Mouse (Mus musculus): ENCODE data around the gene Gm5108.

Gm5108 gene

GRCm38 (mm10) chr5:67941369-67941768 is at the start of gene Gm5108:
Gene Gm5108 (plus strand): TSS chr5:67941669.
- DNase-seq (ENCODE audit: low read depth): no peak

- DNase-seq (ENCODE audit: low read depth): no peak
These were observed 42.5 kb upstream of the Gm5108 start for GRCm38 (mm10) chr5:67898921-67899320.

GRCm38 (mm10) chr5:67904555-67904954 is 36.9 kb upstream of the Gm5108 start:
- DNase-seq (ENCODE audit: low read depth): no peak

DNA sequence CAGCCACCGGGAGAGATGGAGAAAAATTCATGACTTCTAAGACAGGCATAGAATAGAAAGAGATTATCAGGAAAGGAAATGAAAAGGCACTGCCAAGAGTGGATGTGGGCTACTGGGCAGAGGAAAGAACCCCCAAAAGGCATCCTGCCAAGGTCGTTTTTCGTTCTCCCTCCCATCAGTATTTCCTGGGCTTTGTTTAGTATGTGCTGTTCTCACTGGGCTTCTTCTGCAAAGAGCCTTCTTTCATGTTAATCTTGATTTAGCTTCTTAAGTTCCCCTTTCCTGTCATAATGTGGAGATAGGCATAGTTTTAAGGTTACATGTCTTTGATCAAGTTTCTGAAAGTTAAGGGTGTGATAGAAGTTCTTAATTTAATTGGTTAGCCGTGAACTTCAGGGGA is 10.9 kb upstream of the Gm5108 start:
- DNase-seq (ENCODE audit: low read depth): no peak

- no peak for DNase-seq (ENCODE audit: low read depth)
These were observed 9.8 kb upstream of the Gm5108 start for GRCm38 (mm10) chr5:67931623-67932022.

DNA sequence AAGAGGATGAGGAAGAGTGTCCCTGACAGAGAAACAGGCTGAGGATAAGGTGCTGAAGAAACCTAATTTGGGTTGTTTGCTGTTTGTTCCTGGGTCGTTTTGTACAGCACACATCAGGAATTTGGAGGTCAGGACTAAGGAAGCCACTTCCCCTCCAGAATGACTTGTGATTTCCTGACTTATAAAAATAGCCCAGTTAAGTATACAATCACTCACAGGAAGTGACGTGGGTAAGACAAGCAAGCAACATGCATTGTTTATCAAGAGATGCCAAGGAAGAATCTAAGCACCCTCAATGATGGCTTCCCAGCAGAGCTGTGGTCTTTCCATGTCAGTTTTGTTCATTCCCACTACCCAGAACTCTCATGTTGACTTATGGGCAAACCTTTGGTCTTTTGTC is 1.7 kb downstream of the Gm5108 start:
- DNase-seq (ENCODE audit: low read depth): no peak

DNA sequence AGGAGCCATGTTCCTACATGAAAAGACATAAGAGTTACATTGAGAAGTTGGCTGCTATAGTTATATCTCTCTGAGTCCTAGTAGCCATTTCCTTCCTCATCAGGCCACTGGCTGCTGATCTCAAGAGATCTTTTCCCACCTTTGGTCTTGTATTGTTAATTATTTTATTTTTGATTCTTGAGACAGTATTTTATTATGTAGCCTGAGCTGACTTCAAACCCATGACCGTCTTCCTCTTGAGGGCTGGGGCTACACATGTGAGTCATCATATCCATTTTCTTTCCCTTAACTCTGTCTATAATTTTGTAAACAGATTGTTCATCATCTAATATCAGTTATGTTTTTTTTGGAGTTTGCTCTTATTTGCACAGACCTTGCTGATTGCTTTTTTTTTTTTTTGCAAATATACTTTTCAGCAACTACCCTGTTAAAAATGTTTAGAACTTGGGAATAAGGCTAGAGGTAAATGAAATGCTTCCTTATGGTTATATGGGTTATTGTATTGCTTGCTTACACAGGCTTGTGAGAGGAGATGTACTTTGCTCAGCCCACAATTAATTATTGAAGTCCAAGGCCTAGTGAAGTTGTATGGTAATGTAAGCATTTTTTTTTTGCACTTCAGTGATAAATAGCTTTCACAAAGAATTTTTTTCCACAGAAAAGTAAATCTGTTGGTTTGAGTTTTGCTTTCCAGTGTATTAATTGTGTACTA is 2.8 kb downstream of the Gm5108 start:
- no peak for DNase-seq (ENCODE audit: low read depth)

DNA sequence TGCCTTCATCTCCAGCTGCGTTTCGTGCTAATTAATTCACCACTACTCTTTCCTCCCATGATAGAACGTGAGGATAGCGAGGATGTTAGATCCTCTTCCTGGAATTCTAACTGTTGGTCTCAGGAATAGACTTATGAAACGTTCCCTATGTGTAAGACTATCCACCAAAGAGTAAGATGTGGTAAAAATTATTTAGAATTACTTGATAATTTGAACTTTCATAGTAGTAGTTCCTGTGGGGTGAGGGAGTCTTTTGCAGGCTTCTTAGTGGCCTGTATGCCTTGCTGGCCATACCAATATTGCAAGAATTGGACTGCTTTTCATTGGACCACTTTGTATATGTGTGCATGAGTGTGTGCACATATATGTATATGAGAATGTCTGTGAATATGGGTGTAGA is 4.9 kb downstream of the Gm5108 start, which contains the start of gene Gm21905:
Gene Gm21905 (minus strand): TSS at position 101 of the 400 bp plus-strand sequence.
- no peak for DNase-seq (ENCODE audit: low read depth)

DNA sequence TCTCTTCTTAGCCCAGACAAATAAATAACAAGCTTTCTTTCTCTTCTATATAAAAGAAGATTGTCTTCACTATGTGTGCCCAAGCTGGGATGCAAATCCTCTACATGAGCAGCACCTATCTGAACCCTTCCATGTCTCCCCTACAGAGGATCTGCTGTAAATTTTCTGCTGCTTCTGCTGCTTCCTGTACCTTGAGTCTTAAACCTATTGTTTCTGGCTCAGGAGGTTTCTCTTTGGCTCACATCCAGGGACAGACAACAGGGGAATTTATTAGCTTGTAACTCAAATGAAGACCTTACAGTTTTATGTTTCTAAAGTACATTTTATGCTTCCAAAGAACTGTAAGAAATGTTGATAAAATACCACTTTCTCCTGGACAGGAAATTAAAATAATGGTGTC is 5.5 kb downstream of the Gm5108 start:
- DNase-seq (ENCODE audit: low read depth): no peak

GRCm38 (mm10) chr5:67948074-67948473 is 6.6 kb downstream of the Gm5108 start:
- no peak for DNase-seq (ENCODE audit: low read depth)

GRCm38 (mm10) chr5:67954097-67954496 is 12.6 kb downstream of the Gm5108 start:
- DNase-seq (ENCODE audit: low read depth): no peak

DNA sequence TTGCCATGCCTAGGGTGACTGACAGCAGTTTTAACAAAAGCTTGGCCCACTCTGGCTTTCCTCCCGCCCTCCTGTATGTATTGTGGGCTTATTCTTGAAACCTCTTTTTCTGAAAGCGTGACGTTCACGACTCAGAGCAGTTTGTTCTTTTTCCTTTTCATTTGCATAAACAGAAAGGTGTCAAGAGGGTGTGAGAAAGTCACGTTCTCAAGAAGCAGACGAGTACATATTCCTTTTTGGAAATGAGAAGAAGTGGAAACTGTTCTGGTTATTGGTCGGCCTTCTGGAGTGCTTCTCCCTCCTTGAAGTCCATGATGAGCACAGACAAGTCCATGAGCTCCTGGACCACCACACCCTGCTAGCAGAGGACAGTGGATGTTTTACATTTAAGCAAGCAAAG is 14.0 kb downstream of the Gm5108 start:
- no peak for DNase-seq (ENCODE audit: low read depth)

DNA sequence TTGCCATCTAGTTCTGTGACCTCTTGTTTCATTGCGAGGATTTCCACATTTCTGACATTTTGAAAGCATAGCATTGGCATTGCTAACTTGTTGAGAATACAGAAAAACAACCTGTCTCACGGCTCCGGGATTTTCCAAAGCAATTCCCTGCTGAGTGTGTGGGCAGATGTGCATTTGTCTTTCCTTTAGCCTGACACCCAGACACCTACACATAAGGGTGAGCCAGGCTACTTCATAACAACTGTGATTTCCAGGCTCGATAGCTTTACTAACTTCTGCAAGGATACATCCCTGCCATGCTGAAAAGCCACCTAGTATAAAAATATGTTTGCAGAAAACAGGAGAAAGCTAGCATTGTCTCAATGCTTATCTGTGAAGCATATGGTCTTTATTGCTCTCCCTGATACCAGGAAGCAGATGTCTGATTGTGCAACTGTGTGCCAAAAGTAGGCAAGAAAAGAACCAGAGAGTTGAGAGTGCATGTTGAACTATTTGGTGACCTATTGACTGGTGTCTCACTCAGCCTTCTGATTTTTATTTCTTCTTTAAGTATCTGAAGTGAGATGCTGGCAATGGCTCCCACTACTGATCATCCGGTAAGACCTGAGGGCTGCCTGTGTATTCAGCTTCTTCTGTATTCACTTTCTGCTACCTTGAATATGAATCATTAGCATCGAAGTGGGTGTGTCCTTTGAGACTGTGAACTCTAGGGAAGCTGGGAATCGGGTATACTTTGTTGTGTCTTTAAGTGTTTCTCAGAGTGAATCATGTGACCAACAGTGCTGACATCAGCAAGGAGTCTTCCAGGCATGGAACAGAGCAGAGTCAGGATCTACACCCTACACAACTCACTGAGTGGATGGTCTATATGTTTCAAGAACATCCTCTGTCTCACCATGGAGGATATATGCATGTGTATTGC is 20.5 kb downstream of the Gm5108 start:
- DNase-seq (ENCODE audit: low read depth): no peak

DNA sequence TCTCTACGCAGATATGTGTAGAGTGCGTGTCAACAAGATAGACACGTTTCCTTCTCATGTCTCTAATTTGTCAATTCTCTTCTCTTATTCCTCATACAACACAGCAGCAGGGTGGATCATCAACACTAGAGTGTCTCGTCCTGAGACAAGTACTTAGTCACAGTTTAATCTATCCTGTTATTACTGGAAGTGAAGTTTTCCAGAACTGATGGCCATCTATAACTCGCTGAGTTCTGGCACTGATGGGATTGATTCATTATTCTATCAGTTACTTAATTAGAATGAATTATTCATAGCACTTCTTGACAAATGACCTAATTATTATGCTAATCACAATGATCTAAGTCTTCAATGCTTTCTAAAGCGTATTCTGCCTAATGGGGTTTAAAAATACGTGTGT is 28.1 kb downstream of the Gm5108 start:
- DNase-seq (ENCODE audit: low read depth): no peak

DNA sequence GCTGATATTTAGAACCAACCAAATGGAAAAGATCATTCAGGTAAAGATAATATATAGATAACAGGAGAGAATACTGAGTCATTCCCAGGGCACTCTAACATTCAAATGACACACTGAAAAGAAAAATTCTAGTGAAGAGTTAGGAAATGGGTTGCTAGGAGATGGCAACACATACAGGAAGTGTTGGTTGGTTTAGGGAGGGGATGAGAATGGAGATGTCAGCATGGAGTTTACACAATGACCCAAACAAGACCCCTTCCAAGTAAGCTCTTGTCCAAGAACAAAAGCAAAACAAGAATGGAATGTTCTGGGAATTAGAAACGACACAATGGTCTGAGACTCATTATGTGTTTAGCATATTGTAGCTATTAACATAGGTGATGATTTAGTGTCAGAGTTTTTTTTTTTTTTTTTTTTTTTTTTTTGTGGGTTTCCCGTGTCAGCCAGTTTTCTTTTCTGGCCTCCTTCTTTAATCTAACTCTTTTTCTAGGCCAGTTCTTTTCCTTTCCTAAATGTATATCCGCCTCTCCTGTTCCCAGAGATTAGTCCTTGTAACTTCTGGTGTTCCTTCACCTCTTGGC is 40.6 kb downstream of the Gm5108 start:
- DNase-seq (ENCODE audit: low read depth): no peak

DNA sequence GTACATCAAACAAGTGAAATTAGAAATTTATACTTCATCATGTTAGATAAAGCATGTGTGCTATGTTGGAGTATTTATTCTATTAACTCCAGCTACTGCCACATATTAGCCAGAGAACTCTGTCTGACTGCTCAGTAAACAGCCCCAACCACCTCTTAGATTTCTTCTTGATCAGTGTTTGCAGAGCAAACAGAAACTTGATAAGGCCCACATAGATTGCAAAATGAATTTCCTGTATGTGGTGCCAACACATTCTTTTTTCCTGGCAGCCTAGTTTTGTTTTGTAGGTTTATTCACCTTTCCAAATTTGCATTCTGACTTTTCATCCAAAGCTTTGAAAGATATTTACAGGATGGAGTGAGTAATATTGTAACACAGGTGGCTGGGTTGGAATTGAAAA is 49.0 kb downstream of the Gm5108 start:
- no peak for DNase-seq (ENCODE audit: low read depth)

DNA sequence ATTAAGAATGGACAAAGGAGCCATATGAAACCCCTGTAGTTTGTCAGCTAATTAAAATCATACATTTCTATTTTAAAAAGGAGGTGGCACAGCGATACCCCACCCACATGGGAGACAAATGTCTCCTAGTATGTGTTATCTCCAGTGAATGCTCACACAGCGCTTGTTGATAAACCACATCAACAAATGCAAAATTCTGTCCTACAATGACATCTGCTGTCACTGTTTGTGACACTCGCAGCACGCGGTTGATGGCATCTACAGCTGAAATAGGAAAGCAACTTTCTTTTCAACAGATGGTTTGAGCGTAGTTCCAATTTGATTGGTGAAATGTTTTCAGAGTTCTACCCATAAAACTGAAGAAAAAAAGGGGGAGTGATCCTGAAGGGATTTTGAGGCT is 61.1 kb downstream of the Gm5108 start:
- no peak for DNase-seq (ENCODE audit: low read depth)

GRCm38 (mm10) chr5:68003904-68004303 is 62.4 kb downstream of the Gm5108 start:
- no peak for DNase-seq (ENCODE audit: low read depth)

- DNase-seq (ENCODE audit: low read depth): no peak
These were observed 63.0 kb downstream of the Gm5108 start for GRCm38 (mm10) chr5:68004419-68004818.

DNA sequence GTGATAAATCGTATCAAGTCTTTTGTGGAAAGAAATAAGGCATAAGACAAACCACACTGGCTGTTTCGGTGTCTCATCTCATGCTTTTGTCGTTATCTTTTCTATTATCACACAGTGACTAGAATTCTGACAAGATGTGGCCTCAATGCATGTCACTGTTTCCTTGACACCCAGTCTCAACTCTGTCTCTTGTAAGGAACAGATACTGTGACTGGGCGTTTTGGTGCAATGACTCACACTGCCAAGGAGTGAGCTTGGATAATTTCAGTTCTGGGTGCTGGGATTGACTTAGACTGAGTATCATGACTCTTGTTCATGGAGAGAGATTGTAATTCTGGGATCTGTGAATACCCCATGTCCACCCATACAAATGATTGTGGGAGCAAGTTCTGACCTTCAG is 65.6 kb downstream of the Gm5108 start:
- DNase-seq (ENCODE audit: low read depth): no peak

GRCm38 (mm10) chr5:68011569-68011968 is 70.1 kb downstream of the Gm5108 start:
- DNase-seq (ENCODE audit: low read depth): no peak

DNA sequence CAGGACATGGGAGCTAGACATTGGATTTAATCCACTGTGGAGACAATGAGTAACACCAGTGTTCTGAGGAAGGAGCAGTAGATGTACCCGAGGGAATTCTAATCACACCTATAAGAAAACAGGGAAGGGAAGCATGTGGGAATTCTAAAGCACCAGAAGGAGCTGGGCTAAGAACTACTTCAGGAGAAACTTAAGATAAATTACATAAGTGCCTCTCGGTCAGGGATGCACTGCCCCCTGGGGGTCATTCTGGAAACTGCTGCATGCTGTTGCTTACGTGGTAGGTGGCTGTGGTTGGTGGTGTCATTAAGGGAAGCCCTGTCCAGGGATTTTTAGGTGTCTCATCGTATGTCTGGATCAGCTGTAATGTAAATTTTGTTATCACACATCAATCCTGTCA is 71.1 kb downstream of the Gm5108 start:
- peak; percentile 33 for DNase-seq (ENCODE audit: low read depth)

DNA sequence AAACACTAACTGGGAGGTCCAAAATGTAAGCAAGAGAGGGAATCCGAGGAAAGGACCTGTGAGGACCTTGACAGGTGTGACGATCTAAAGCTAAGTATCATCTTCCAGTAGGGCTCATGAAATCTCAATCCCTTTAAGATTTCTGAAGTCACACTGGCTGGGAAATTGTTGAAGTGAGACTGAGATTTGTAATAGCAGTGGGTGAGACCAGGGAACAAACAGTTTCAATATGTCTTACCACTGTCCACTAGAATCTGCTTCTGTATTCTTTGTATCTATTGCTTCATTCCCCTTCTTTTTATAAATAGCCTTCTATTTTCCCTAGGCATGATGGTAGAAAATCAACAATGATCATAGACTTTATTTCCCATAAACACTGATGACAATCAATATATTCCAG is 79.4 kb downstream of the Gm5108 start:
- no peak for DNase-seq (ENCODE audit: low read depth)
